Mouse (Mus musculus) kidney, embryonic 15.5 days (tissue): Measurements from ENCODE around the gene Relb. TPM values are rescaled to one million over a fixed set of nuclear protein-coding genes. Genes with fewer than 3 reads are reported as not detected.
"Not testable (repeated sequence)": the region's sequence is repeated elsewhere in the genome, so short reads cannot be mapped to it uniquely, and the experiment has no call there.

ENCODE experiments used
- ATAC-seq: fragments of 200-750 bp; cut with Nextera tagmentation; replicated peaks from 2 replicates; pipeline ENCODE4 v1.8.0; 2017; ENCODE audit warnings: moderate TSS enrichment; ENCODE audit not compliant: low FRiP score
- H3K27ac ChIP-seq: fragments of 300-500 bp; sonication (generic); 2 replicates; pipeline ENCODE4 v1.5.1; 2015; ENCODE audit warnings: mild to moderate bottlenecking, inconsistent platforms
- H3K27me3 ChIP-seq: fragments of 300-500 bp; sonication (generic); 2 replicates; pipeline ENCODE4 v1.6.1; 2015; ENCODE audit warnings: inconsistent platforms
- H3K36me3 ChIP-seq: fragments of 300-500 bp; sonication (generic); 2 replicates; pipeline ENCODE4 v1.6.1; 2015; ENCODE audit warnings: inconsistent platforms
- H3K4me1 ChIP-seq: fragments of 300-500 bp; sonication (generic); 2 replicates; pipeline ENCODE4 v1.6.1; 2015; ENCODE audit warnings: inconsistent platforms
- H3K4me2 ChIP-seq: fragments of 300-500 bp; sonication (generic); 2 replicates; pipeline ENCODE4 v1.6.1; 2015; ENCODE audit warnings: moderate library complexity, mild to moderate bottlenecking, inconsistent platforms
- H3K4me3 ChIP-seq: fragments of 300-500 bp; sonication (generic); replicated peaks from 2 replicates; pipeline ENCODE4 v1.5.1; 2015; ENCODE audit warnings: mild to moderate bottlenecking, inconsistent platforms
- H3K9ac ChIP-seq: fragments of 300-500 bp; sonication (generic); 2 replicates; pipeline ENCODE4 v1.6.1; 2015; ENCODE audit warnings: mild to moderate bottlenecking, inconsistent platforms
- H3K9me3 ChIP-seq: fragments of 300-500 bp; sonication (generic); replicated peaks from 2 replicates; pipeline ENCODE4 v1.6.1; 2016; ENCODE audit warnings: inconsistent platforms
- WGBS: fragments of 180-500 bp; shearing (Covaris S2); methylation state at CpG from one replicate; pipeline ENCODE4 v1.1.7; 2015; ENCODE audit warnings: mixed read lengths; 5-methylcytosine and 5-hydroxymethylcytosine counted together
- polyA plus RNA-seq: library from polyadenylated mRNA; unstranded; fragments of >200 nt; fragmentation: Nextera tagmentation; extraction: Ambion mirVana; gene quantifications from 2 replicates; pipeline ENCODE4 v1.2.1, GENCODE M21; 2015

The Relb gene
- polyA plus RNA-seq, 1 experiment from 2014 or later, result 10.0 TPM

DNA sequence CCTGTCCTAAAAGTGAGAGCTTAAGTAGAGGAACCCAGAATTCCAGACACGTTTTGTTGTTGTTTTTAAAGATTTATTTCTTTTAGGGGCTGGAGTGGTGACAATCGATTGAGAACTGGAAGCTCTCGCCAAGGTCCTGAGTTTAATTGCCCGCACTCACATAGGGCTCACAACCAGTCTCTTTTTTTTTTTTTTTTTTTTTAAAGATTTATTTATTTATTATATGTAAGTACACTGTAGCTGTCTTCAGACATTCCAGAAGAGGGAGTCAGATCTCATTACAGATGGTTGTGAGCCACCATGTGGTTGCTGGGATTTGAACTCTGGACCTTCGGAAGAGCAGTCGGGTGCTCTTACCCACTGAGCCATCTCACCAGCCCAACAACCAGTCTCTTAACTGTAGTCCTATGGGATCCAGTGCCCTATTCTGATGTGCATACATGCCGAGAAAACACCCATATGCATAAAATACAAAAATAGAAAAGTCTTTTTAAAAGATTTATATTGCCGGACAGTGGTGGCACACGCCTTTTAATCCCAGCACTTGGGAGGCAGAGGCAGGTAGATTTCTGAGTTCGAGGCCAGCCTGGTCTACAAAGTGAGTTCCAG is 24.5 kb downstream of the Relb start:
- H3K27ac ChIP-seq, result peak overlapping the region; percentile 54; the same call in 1 of the 2 replicates
- peak overlapping the region; percentile 83 for H3K4me2 ChIP-seq
- peaks cover 33% of the 10 kb centered on the region for H3K36me3 ChIP-seq
- ATAC-seq, H3K27me3 ChIP-seq, H3K9me3 ChIP-seq: not testable (repeated sequence)
- 57% methylated on average over 10 of the region's 10 CpGs for WGBS
- H3K9ac ChIP-seq, result 0 out of 2 replicates have a peak overlapping the region, but pooled peaks have one; percentile 99
- H3K4me1 ChIP-seq, result peaks cover 29% of the 10 kb centered on the region
- H3K4me3 ChIP-seq, result peak overlapping the region; percentile 100

DNA sequence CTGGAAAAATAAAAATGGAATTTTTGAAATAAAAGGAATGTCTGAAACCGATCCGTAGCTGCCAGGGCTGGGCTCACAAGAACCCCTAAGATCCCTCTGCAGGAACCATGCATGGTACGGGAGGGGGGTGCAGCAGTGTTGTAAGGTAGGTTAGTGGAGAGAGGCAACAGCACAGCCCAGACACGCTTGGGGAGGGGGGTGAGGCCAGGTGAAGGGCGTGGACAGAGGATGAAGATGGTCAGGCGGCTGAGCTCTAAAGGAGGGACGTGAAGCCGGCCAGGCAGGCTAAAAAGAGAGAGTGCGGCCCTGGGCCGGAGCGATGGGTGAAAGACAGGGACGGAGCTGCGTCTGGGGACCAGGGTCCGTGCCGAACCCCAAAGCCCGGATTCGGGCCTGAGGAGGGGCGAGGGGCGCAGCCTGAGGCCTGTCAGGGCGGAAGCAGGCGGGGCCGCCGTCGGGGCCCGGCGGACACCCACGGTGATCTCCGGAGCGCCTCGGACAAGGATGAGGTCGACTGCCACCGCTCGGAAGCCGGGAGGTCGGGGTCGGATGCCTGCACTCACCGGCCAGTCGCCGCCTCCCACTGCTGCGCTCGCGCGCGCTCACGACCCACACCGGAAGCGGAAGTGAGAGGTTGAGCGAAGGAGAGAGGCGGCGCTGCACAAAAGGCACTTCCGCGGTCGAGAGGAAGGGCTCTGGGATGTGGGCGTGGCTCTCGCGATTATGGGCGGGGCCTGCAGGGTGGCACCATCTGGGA is 25.2 kb downstream of the Relb start, which contains the start of gene Clasrp:
Clasrp (minus strand) TSS at position 638 of the 757 bp plus-strand sequence.
- Histone ChIP-seq H3K36me3 (peaks cover 38% of the 10 kb centered on the region), H3K4me1 (peaks cover 29% of the 10 kb centered on the region), H3K4me3 (peak within 1 kb of the TSS; percentile 100), H3K9me3 (no peaks in the 10 kb centered on the region), H3K9ac (peak within 1 kb of the TSS; percentile 99), H3K27me3 (no peaks in the 10 kb centered on the region), H3K27ac (peak within 1 kb of the TSS; percentile 85), H3K4me2 (peak within 1 kb of the TSS; percentile 83)
- peak; percentile 94 for ATAC-seq
- under 1% methylated on average over 56 of the region's 57 CpGs for WGBS

DNA sequence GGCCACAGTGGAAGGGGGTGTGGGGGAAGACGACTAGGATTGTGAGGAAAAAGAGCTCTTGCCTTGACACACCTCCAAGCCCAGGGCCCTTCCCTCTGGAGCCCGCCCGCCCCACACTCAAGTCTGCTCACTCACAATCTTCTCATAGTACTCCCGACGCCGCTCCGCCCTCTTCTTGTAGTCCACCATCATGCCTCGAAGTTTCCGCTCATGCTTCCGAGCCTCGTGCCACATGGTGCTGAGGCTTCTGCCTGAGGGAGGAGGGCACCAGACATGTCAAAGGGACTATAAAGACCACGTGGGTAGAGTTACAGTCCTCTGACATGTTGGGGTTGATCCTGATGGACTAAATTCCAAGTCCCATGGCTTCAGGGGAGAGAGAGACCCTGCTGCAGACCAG is 26.2 kb downstream of the Relb start:
- Histone ChIP-seq H3K9me3 (no peaks in the 10 kb centered on the region), H3K36me3 (peaks cover 48% of the 10 kb centered on the region), H3K27ac (no peak overlapping the region), H3K4me3 (peak overlapping the region; percentile 100), H3K27me3 (no peaks in the 10 kb centered on the region), H3K9ac (peak overlapping the region; percentile 99), H3K4me2 (peak overlapping the region; percentile 83), H3K4me1 (peaks cover 29% of the 10 kb centered on the region)
- ATAC-seq, result no peak
- WGBS, result 74% methylated on average over 12 of the region's 12 CpGs

DNA sequence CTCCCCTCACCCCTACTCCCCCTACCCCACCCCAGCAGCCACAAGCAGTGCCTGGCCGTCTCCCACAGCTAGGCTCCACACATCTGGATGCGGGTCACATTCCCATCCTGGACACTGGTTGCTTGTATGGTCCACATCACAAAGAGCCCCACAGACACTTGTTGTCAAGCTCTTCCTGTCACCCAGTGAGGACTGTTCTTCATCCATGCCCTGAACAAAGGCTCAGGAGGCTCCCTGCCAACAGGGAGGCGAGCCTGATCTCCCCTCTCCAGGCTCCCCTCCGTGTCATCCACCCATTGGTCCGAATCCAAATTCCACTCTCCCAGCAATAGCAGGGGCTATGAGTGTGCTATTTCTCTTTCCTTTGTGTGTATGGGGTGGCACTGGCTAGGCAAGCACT is 28.7 kb downstream of the Relb start:
- no peak for ATAC-seq
- H3K36me3 ChIP-seq, result peaks cover 69% of the 10 kb centered on the region

DNA sequence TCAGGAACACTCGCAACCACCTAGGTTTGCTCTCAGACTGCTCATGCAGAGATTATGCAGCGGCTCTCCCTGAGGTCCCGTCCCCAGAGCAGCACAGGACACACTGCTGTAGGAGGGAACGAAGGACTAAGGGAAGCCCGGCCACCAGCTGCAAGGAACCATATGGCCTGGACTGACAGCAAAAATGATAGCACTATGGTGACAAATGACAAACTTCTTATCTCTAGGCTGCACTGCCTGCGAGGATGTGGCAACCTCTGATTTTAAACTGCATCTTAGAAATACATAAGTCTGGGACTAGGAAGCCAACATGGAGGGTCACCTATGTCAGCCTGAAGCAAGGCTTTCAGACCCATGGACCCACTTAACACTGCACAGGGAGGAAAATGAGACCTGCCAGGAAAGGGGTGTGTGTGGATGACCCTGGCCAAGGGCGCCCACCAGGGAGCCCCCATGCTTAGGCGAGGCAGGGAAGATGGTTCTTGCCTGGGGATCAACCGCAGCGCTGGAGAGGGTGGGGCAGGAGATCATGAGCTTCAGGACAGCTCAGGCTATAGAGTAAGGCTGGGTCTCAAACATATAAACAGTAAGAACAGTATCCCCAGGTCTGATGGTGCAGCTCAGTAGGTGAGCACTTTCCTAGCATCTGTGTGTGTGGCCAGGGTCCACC is 36.0 kb downstream of the Relb start:
- Histone ChIP-seq H3K27me3 (no peaks in the 10 kb centered on the region), H3K36me3 (peaks cover 94% of the 10 kb centered on the region), H3K4me2 (no peak overlapping the region), H3K4me1 (no peaks in the 10 kb centered on the region), H3K27ac (no peak overlapping the region), H3K4me3 (no peak overlapping the region), H3K9ac (no peak overlapping the region), H3K9me3 (no peaks in the 10 kb centered on the region)
- 87% methylated on average over 10 of the region's 10 CpGs for WGBS
- no peak for ATAC-seq

More for the DNA sequence above, 28.7 kb downstream of the Relb start:
- no peak overlapping the region for H3K9ac ChIP-seq
- no peak overlapping the region for H3K4me3 ChIP-seq
- H3K9me3 ChIP-seq, result no peaks in the 10 kb centered on the region
- no peak overlapping the region for H3K4me2 ChIP-seq
- no peaks in the 10 kb centered on the region for H3K27me3 ChIP-seq
- H3K4me1 ChIP-seq, result peaks cover 29% of the 10 kb centered on the region
- WGBS, result 67% methylated on average over 5 of the region's 5 CpGs
- H3K27ac ChIP-seq, result no peak overlapping the region

- Histone ChIP-seq H3K27me3 (no peaks in the 10 kb centered on the region), H3K27ac (no peak overlapping the region), H3K4me1 (no peaks in the 10 kb centered on the region), H3K4me2 (no peak overlapping the region), H3K9ac (no peak overlapping the region), H3K36me3 (peaks cover 98% of the 10 kb centered on the region), H3K4me3 (no peak overlapping the region), H3K9me3 (no peaks in the 10 kb centered on the region)
- peak; percentile 30 for ATAC-seq
- 70% methylated on average over 3 of the region's 3 CpGs for WGBS
Observed at GRCm38 (mm10) chr7:19589917-19590316, 39.3 kb downstream of the Relb start.

DNA sequence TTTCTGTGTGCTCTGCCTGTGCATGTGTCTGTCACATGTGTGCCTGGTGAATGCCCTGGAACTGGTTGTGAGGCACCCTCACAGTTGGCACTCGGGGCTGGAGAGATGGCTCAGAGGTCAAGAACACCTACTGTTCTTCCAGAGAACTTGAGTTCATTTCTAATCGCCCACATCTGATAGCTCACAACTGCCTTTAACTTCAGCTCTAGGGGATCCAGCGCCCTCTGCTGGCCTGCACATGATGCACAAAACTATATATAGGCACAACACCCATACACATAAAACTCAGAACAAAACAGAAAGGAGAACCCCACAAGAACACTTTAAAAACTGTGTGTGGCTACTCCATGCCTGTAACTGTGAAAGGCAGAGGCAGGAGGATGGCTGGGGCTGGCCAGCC is 40.0 kb downstream of the Relb start:
- no peak overlapping the region for H3K27ac ChIP-seq
- no peak overlapping the region for H3K9ac ChIP-seq
- ATAC-seq, result no peak
- no peaks in the 10 kb centered on the region for H3K4me1 ChIP-seq
- no peaks in the 10 kb centered on the region for H3K27me3 ChIP-seq
- peaks cover 100% of the 10 kb centered on the region for H3K36me3 ChIP-seq
- H3K4me2 ChIP-seq, result no peak overlapping the region
- no peaks in the 10 kb centered on the region for H3K9me3 ChIP-seq
- H3K4me3 ChIP-seq, result no peak overlapping the region
- 60% methylated on average over 3 of the region's 3 CpGs for WGBS

DNA sequence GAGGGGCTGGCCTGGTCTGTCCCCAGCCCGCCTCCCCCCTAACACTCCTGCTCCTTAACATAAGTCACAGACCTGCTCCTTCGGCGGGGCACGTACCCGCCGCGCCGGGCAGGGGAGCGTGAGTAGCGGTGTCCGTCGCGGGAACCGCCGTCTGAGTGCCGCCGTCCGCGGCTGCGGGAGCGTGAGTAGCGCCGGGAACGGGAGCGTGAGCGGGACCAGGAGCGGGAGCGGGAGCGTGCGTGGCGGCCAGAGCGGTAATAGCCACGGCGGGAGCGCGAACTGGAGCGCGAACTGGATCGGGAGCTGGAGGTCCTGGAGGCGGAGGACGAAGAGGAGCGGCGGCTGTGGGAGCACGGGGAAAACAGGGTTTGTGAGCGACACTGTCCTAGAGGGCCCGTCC is 43.0 kb downstream of the Relb start:
- H3K36me3 ChIP-seq, result peaks cover 98% of the 10 kb centered on the region
- 79% methylated on average over 46 of the region's 46 CpGs for WGBS
- ATAC-seq, result no peak
- no peak overlapping the region for H3K27ac ChIP-seq
- no peaks in the 10 kb centered on the region for H3K27me3 ChIP-seq
- H3K4me3 ChIP-seq, result no peak overlapping the region
- no peaks in the 10 kb centered on the region for H3K9me3 ChIP-seq
- no peak overlapping the region for H3K9ac ChIP-seq
- no peak overlapping the region for H3K4me2 ChIP-seq
- H3K4me1 ChIP-seq, result no peaks in the 10 kb centered on the region

DNA sequence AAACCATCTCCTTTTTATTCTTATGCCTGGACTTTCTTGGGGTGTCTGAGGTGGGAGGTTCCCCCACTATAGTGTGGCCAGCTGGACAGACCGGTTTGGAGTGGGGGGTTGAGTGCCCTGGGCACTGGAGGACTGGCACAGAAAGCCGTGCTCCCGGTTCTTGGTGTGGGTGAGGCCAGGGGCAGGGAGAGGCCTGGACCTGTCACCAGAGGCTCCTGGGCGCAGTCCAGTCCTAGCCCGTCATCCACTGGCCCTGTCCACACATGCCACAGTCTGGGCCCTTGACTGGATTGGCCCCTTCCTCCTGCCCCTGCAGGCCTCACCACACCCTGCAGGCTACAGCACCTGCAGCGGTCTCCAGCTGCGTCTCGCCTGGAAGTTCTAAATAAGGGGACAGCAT is 48.6 kb downstream of the Relb start:
- 88% methylated on average over 8 of the region's 8 CpGs for WGBS

GRCm38 (mm10) chr7:19579751-19580150 is 49.5 kb downstream of the Relb start:
- Histone ChIP-seq H3K27me3 (peaks cover 39% of the 10 kb centered on the region), H3K9me3 (no peaks in the 10 kb centered on the region), H3K4me1 (peaks cover 14% of the 10 kb centered on the region), H3K9ac (no peak overlapping the region), H3K27ac (no peak overlapping the region), H3K4me3 (no peak overlapping the region), H3K4me2 (no peak overlapping the region), H3K36me3 (peaks cover 47% of the 10 kb centered on the region)
- 88% methylated on average over 10 of the region's 10 CpGs for WGBS
- ATAC-seq, result no peak

More for the DNA sequence above, 48.6 kb downstream of the Relb start:
- Histone ChIP-seq H3K36me3 (peaks cover 56% of the 10 kb centered on the region), H3K27me3 (peaks cover 32% of the 10 kb centered on the region), H3K4me1 (peaks cover 14% of the 10 kb centered on the region), H3K9ac (no peak overlapping the region), H3K4me2 (no peak overlapping the region), H3K4me3 (no peak overlapping the region), H3K9me3 (no peaks in the 10 kb centered on the region), H3K27ac (no peak overlapping the region)
- ATAC-seq, result no peak

DNA sequence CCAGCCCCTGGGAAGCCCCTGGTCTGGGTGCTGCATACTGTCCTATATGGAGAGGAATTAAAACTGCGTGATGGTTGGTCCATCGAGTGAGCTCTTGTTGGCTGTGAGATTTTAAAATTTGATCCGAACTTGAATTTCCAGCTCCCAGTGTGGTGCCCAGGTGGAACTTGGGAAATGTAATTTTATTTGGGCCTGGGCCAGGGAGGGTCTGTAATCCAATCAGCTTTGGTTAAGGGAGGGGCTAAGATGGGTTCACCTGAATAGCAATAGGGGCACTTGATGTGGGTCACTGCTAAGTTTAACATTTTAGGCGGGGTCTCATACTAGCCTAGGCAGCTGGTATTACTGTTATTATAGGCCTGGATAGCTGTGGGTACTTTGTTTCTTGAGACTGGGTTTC is 50.8 kb downstream of the Relb start:
- H3K9me3 ChIP-seq, result no peaks in the 10 kb centered on the region
- ATAC-seq, result no peak
- no peak overlapping the region for H3K27ac ChIP-seq
- H3K4me2 ChIP-seq, result no peak overlapping the region
- peaks cover 42% of the 10 kb centered on the region for H3K27me3 ChIP-seq
- WGBS, result 57% methylated on average over 4 of the region's 4 CpGs
- H3K4me1 ChIP-seq, result peaks cover 22% of the 10 kb centered on the region
- peaks cover 34% of the 10 kb centered on the region for H3K36me3 ChIP-seq
- no peak overlapping the region for H3K9ac ChIP-seq
- 0 out of 2 replicates have a peak overlapping the region, but pooled peaks have one; percentile 46 for H3K4me3 ChIP-seq

GRCm38 (mm10) chr7:19577877-19578414 is 51.3 kb downstream of the Relb start:
- Histone ChIP-seq H3K27me3 (peaks cover 42% of the 10 kb centered on the region), H3K4me3 (peak overlapping the region; percentile 46), H3K36me3 (peaks cover 30% of the 10 kb centered on the region), H3K9ac (peak overlapping the region; percentile 45; the same call in 1 of the 2 replicates), H3K27ac (no peak overlapping the region), H3K4me2 (peak overlapping the region; percentile 89), H3K9me3 (no peaks in the 10 kb centered on the region), H3K4me1 (peaks cover 22% of the 10 kb centered on the region)
- WGBS, result 20% methylated on average over 10 of the region's 10 CpGs
- no peak for ATAC-seq
